Mouse (Mus musculus) CH12.LX (cell line): ENCODE measurements around the gene Gm20431. TPM values are rescaled to one million over a fixed set of nuclear protein-coding genes. Genes with fewer than 3 reads are reported as not detected.
A peak's percentile ranks its signal among the peaks of the same experiment; 100 is the strongest.

ENCODE experiments used
- DNase-seq: peaks from one replicate; pipeline ENCODE4 v3.0.0-alpha.2; 2013; ENCODE audit errors: extremely low read depth
- H3K27ac ChIP-seq: 2 replicates; pipeline ENCODE4 v1.5.1; 2012; ENCODE audit warnings: low read depth, mild to moderate bottlenecking, control low read depth, moderate library complexity; ENCODE audit not compliant: insufficient read depth
- H3K27me3 ChIP-seq: replicated peaks from 2 replicates; pipeline ENCODE3; 2012; ENCODE audit warnings: inconsistent platforms
- H3K36me3 ChIP-seq, 2 experiments: replicated peaks in 1 of 2; 2 replicates each; pipeline versions ENCODE3 to v1.6.1; 2012; ENCODE audit warnings: inconsistent platforms in 1 of 2, low read length in 1 of 2, mild to moderate bottlenecking in 1 of 2, mixed read lengths in 1 of 2, moderate library complexity in 1 of 2; ENCODE audit not compliant: control insufficient read depth in 1 of 2, insufficient read depth in 1 of 2
- H3K4me1 ChIP-seq, 2 experiments: 2 replicates each; pipeline ENCODE4 v1.6.1; 2012; ENCODE audit warnings: inconsistent platforms in 1 of 2, moderate library complexity in 1 of 2; ENCODE audit not compliant: insufficient read depth in 2 of 2, control insufficient read depth in 1 of 2
- H3K4me2 ChIP-seq: 2 replicates; pipeline ENCODE4 v1.6.1; 2012; ENCODE audit warnings: low read depth, mild to moderate bottlenecking, control low read depth; ENCODE audit not compliant: poor library complexity, insufficient read depth, severe bottlenecking
- H3K4me3 ChIP-seq, 3 experiments: fragments of 150-350 bp in 1 of 3; sonication (generic) in 1 of 3; replicated peaks in 1 of 3; 2 replicates each; pipeline versions ENCODE3 to v1.5.1; 2011 to 2012; ENCODE audit warnings: low read depth in 2 of 3, low read length in 2 of 3, mild to moderate bottlenecking in 2 of 3, moderate library complexity in 2 of 3, control low read depth in 1 of 3, improper control_type of control experiment in 1 of 3, inconsistent platforms in 1 of 3, mixed read lengths in 1 of 3; ENCODE audit not compliant: poor library complexity in 1 of 3
- H3K79me2 ChIP-seq: replicated peaks from 2 replicates; pipeline ENCODE4 v1.6.1; 2012; ENCODE audit warnings: mild to moderate bottlenecking, moderate library complexity; ENCODE audit not compliant: control insufficient read depth, poor library complexity, insufficient read depth, severe bottlenecking; ENCODE audit errors: extremely low read depth
- H3K9ac ChIP-seq: 2 replicates; pipeline ENCODE4 v1.6.1; 2012; ENCODE audit warnings: low read depth, mild to moderate bottlenecking, control low read depth, moderate library complexity; ENCODE audit not compliant: insufficient read depth
- H3K9me3 ChIP-seq: replicated peaks from 2 replicates; pipeline ENCODE3; 2012; ENCODE audit warnings: low read length, inconsistent platforms, mixed read lengths
- BHLHE40 ChIP-seq: IDR thresholded peaks from 2 replicates; pipeline ENCODE4 v1.6.1; 2011; ENCODE audit warnings: mild to moderate bottlenecking, low read depth, low read length, improper control_type of control experiment
- CHD2 ChIP-seq: IDR thresholded peaks from 2 replicates; pipeline ENCODE4 v1.6.1; 2011; ENCODE audit warnings: low read length, improper control_type of control experiment
- CTCF ChIP-seq, 2 experiments: IDR thresholded peaks in 1 of 2; conservative IDR thresholded peaks in 1 of 2; 2 replicates each; pipeline ENCODE4 v1.5.1; 2011 to 2012; ENCODE audit warnings: low read depth in 2 of 2, low read length in 2 of 2, improper control_type of control experiment in 1 of 2, inconsistent platforms in 1 of 2, mild to moderate bottlenecking in 1 of 2, moderate library complexity in 1 of 2
- E2F4 ChIP-seq: IDR thresholded peaks from 2 replicates; pipeline ENCODE4 v1.6.1; 2011; ENCODE audit warnings: low read depth, low read length, improper control_type of control experiment; ENCODE audit not compliant: insufficient replicate concordance
- EP300 ChIP-seq: IDR thresholded peaks from 2 replicates; pipeline ENCODE4 v1.6.1; 2011; ENCODE audit warnings: low read length, improper control_type of control experiment
- ETS1 ChIP-seq: conservative IDR thresholded peaks from 2 replicates; pipeline ENCODE4 v1.6.1; 2012; ENCODE audit warnings: low read depth, mild to moderate bottlenecking, inconsistent platforms, low read length, improper control_type of control experiment, moderate library complexity
- GABPA ChIP-seq: IDR thresholded peaks from 2 replicates; pipeline ENCODE4 v1.6.1; 2012; ENCODE audit warnings: low read depth, low read length, improper control_type of control experiment, inconsistent platforms; ENCODE audit not compliant: insufficient replicate concordance
- HCFC1 ChIP-seq: IDR thresholded peaks from 2 replicates; pipeline ENCODE4 v1.6.1; 2012; ENCODE audit warnings: low read depth, mild to moderate bottlenecking, inconsistent platforms, low read length, improper control_type of control experiment
- JUN ChIP-seq: IDR thresholded peaks from 2 replicates; pipeline ENCODE4 v1.6.1; 2011; ENCODE audit warnings: low read depth, mild to moderate bottlenecking, low read length, improper control_type of control experiment, moderate library complexity; ENCODE audit not compliant: insufficient read depth
- JUND ChIP-seq: conservative IDR thresholded peaks from 2 replicates; pipeline ENCODE4 v1.6.1; 2011; ENCODE audit warnings: low read depth, low read length, improper control_type of control experiment
- MAFK ChIP-seq: IDR thresholded peaks from 2 replicates; pipeline ENCODE4 v1.6.1; 2011; ENCODE audit warnings: low read length, improper control_type of control experiment; ENCODE audit not compliant: insufficient replicate concordance
- MAZ ChIP-seq: IDR thresholded peaks from 2 replicates; pipeline ENCODE4 v1.6.1; 2012; ENCODE audit warnings: low read depth, mild to moderate bottlenecking, inconsistent platforms, low read length, improper control_type of control experiment, moderate library complexity
- MEF2A ChIP-seq: IDR thresholded peaks from 2 replicates; pipeline ENCODE4 v1.6.1; 2014; ENCODE audit warnings: low read depth, mild to moderate bottlenecking, inconsistent platforms, low read length, improper control_type of control experiment, borderline replicate concordance
- MXI1 ChIP-seq: IDR thresholded peaks from 2 replicates; pipeline ENCODE4 v1.6.1; 2011; ENCODE audit warnings: mild to moderate bottlenecking, low read depth, low read length, improper control_type of control experiment
- NELFE ChIP-seq: IDR thresholded peaks from 2 replicates; pipeline ENCODE4 v1.6.1; 2011; ENCODE audit warnings: low read depth, low read length, improper control_type of control experiment
- POLR2A ChIP-seq: IDR thresholded peaks from 2 replicates; pipeline ENCODE4 v1.6.1; 2011; ENCODE audit warnings: low read depth, mild to moderate bottlenecking, improper control_type of control experiment, low read length
- POLR2AphosphoS2 ChIP-seq: IDR thresholded peaks from 2 replicates; pipeline ENCODE4 v1.6.1; 2011; ENCODE audit warnings: low read depth, low read length, improper control_type of control experiment
- RAD21 ChIP-seq: IDR thresholded peaks from 2 replicates; pipeline ENCODE4 v1.6.1; 2011; ENCODE audit warnings: low read depth, mild to moderate bottlenecking, low read length, improper control_type of control experiment, moderate library complexity
- RCOR1 ChIP-seq: conservative IDR thresholded peaks from 2 replicates; pipeline ENCODE4 v1.6.1; 2012; ENCODE audit warnings: low read depth, mild to moderate bottlenecking, inconsistent platforms, low read length, improper control_type of control experiment
- SIN3A ChIP-seq: IDR thresholded peaks from 2 replicates; pipeline ENCODE4 v1.6.1; 2012; ENCODE audit warnings: low read length, improper control_type of control experiment, inconsistent platforms
- TBP ChIP-seq: conservative IDR thresholded peaks from 2 replicates; pipeline ENCODE4 v1.6.1; 2011; ENCODE audit warnings: low read depth, low read length, improper control_type of control experiment
- UBTF ChIP-seq: IDR thresholded peaks from 2 replicates; pipeline ENCODE4 v1.6.1; 2012; ENCODE audit warnings: low read depth, mild to moderate bottlenecking, inconsistent platforms, low read length, improper control_type of control experiment, moderate library complexity
- USF2 ChIP-seq: conservative IDR thresholded peaks from 2 replicates; pipeline ENCODE4 v1.6.1; 2011; ENCODE audit warnings: low read depth, low read length, improper control_type of control experiment
- ZC3H11A ChIP-seq: IDR thresholded peaks from 2 replicates; pipeline ENCODE4 v1.6.1; 2012; ENCODE audit warnings: low read depth, mild to moderate bottlenecking, inconsistent platforms, low read length, improper control_type of control experiment
- ZNF384 ChIP-seq: IDR thresholded peaks from 2 replicates; pipeline ENCODE4 v1.6.1; 2012; ENCODE audit warnings: low read depth, low read length, improper control_type of control experiment, inconsistent platforms
- dilution Hi-C: fragments of 300-500 bp; cut with MboI; formaldehyde crosslinking; loops from 2 replicates; pipeline ENCODE4 v1.14.3; 2020; ENCODE audit warnings: low sequenced_read_pairs; ENCODE audit not compliant: extremely low pct_unique_long_range_greater_than_20kb, extremely low pct_ligation_motif_present
- in situ Hi-C: fragments of 300-500 bp; cut with MboI; formaldehyde crosslinking; loops from 3 replicates; pipeline ENCODE4 v1.14.3; 2019; ENCODE audit warnings: low sequenced_read_pairs, low pct_ligation_motif_present, low pct_unique_long_range_greater_than_20kb, mixed read lengths
- polyA plus RNA-seq: library from polyadenylated mRNA; unstranded; fragments of >175 nt; gene quantifications from 2 replicates; pipeline ENCODE4 v1.2.1, GENCODE M21; 2012; ENCODE audit warnings: low read depth; ENCODE audit not compliant: insufficient read length
- total RNA-seq, 2 experiments: library from RNA; depleted of rRNA; stranded (reverse); fragments of 300-350 nt in 1 of 2; fragments of >200 nt in 1 of 2; gene quantifications; 2 replicates each; pipeline ENCODE4 v1.2.3; 2012 to 2014

The Gm20431 gene
- total and polyA plus RNA-seq, 3 experiments, result 2.4 to 15.0 TPM; not detected in 1

GRCm38 (mm10) chr2:167565682-167566081 lies 95.6 kb downstream of the Gm20431 start (continued):
- TF ChIP-seq ZC3H11A, result no peak
- no peak for TF ChIP-seq HCFC1
- peak; percentile 90 for TF ChIP-seq EP300
- peak; percentile 78 for TF ChIP-seq ETS1
- TF ChIP-seq TBP, result no peak

GRCm38 (mm10) chr2:167565312-167565656 lies 96.0 kb downstream of the Gm20431 start:
- Histone ChIP-seq H3K4me1 (peaks cover 28 to 55% of the 10 kb centered on the region in 2 experiments), H3K36me3 (peaks cover 0 to 19% of the 10 kb centered on the region in 2 experiments), H3K4me2 (peak overlapping the region; percentile 58; the same call in 1 of the 2 replicates), H3K9me3 (no peaks in the 10 kb centered on the region), H3K79me2 (no peaks in the 10 kb centered on the region), H3K27ac (no peak overlapping the region), H3K4me3 (no peak overlapping the region), H3K27me3 (no peaks in the 10 kb centered on the region), H3K9ac (peak overlapping the region; percentile 18; the same call in 1 of the 2 replicates)
- in situ Hi-C loops, result no loop called here
- no peak for DNase-seq
- dilution Hi-C loops, result no loop called here
- TF ChIP-seq MAZ, result no peak
- TF ChIP-seq USF2, result no peak
- no peak for TF ChIP-seq JUN
- TF ChIP-seq BHLHE40, result no peak
- no peak for TF ChIP-seq MEF2A
- no peak for TF ChIP-seq ETS1
- no peak for TF ChIP-seq RCOR1
- no peak for TF ChIP-seq JUND
- TF ChIP-seq ZNF384, result no peak
- no peak for TF ChIP-seq CHD2
- no peak for TF ChIP-seq MAFK
- TF ChIP-seq HCFC1, result no peak
- no peak for TF ChIP-seq UBTF
- no peak for TF ChIP-seq ZC3H11A

GRCm38 (mm10) chr2:167564551-167565311 lies 96.6 kb downstream of the Gm20431 start:
- TF ChIP-seq POLR2AphosphoS2 (no peak), JUN (no peak), MXI1 (no peak), NELFE (no peak), GABPA (no peak), E2F4 (no peak), HCFC1 (no peak), CTCF (conservative IDR thresholded peaks at IDR 0.05 in 1 of 2, IDR thresholded peaks at IDR 0.05 in 1 of 2; ENCODE audit: low read depth in 2 of 2, low read length in 2 of 2) (no peak), POLR2A (no peak), RAD21 (no peak), EP300 (no peak), CHD2 (no peak), SIN3A (no peak)
- Histone ChIP-seq H3K79me2 (no peaks in the 10 kb centered on the region), H3K36me3 (peaks cover 0 to 20% of the 10 kb centered on the region in 2 experiments), H3K27ac (peak overlapping the region; percentile 1; the same call in 1 of the 2 replicates), H3K9me3 (no peaks in the 10 kb centered on the region), H3K27me3 (no peaks in the 10 kb centered on the region), H3K4me1 (peaks cover 28 to 50% of the 10 kb centered on the region in 2 experiments), H3K4me2 (no peak overlapping the region), H3K4me3 (peak overlapping the region in 1 of 3 experiments; percentile 9), H3K9ac (no peak overlapping the region)
- DNase-seq, result no peak
- dilution Hi-C loops, result no loop called here
- in situ Hi-C loops, result no loop called here
